24 mouse cellular contexts compared by ENCODE assay signal in the genomic region with DNA sequence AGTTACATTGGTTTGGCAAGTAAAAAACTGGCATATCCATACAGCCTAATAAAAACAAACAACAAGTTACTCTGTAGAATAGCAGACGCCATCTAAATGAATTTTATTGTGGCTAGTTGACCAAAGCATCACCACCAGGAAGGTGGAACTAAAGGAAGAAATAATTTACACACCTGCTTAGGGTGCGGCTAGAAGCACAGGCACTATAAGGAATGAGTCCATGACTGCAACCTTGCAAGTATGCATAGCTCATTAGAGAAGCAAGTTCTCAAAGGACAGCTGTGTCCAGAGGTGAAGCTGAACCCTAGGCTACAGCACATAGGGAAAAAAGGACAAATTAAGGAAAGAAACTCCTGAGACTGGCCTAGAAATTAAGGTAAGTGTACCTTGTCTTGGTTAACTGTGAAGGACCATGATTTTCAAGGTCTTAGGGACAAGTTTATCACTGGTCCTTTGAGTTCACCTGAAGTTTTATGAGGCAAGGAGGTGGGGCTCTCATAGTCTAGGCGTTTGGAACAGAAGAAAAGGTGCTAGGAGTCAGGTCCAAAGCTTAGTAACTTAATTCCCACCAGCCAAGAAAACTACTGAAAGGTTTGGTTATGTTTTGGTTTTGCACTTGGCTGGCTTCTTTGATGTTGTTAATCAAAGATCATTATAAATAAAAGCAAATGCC.
"Had no signal": no experiment of that assay in that cellular context is flagged by ENCODE, and none has a peak within 500 bp of the region (broad histone marks: within the 10 kb centered on the region; RNA-seq: fewer than 3 reads in every experiment).

No protein-coding gene starts in this region.

- H3K36me3 ChIP-seq: heart, embryonic 10.5 days; heart, embryonic 12.5 days; hindbrain, embryonic 10.5 days; hindbrain, embryonic 12.5 days; limb, embryonic 13.5 days; limb, embryonic 15.5 days; liver, embryonic 12.5 days had no signal

- H3K27me3 ChIP-seq: heart, embryonic 12.5 days; hindbrain, embryonic 12.5 days; limb, embryonic 13.5 days; limb, embryonic 15.5 days; liver, embryonic 12.5 days had no signal

- H3K4me2 ChIP-seq: heart, embryonic 12.5 days; hindbrain, embryonic 12.5 days; hindbrain, embryonic 14.5 days; limb, embryonic 13.5 days; limb, embryonic 15.5 days; liver, embryonic 12.5 days had no signal

- H3K27ac ChIP-seq: heart, embryonic 10.5 days; hindbrain, embryonic 10.5 days; hindbrain, embryonic 12.5 days; hindbrain, embryonic 14.5 days; kidney, postnatal 0 days; layer of hippocampus, adult 2 months; limb, embryonic 13.5 days; limb, embryonic 15.5 days; liver, embryonic 12.5 days; liver, embryonic 14.5 days had no signal

- H3K9me3 ChIP-seq: heart, embryonic 10.5 days; heart, embryonic 12.5 days; hindbrain, embryonic 10.5 days; hindbrain, embryonic 12.5 days; limb, embryonic 13.5 days; limb, embryonic 15.5 days; liver, embryonic 12.5 days had no signal

- H3K9ac ChIP-seq: heart, embryonic 12.5 days; hindbrain, embryonic 12.5 days; hindbrain, embryonic 14.5 days; limb, embryonic 13.5 days; limb, embryonic 15.5 days; liver, embryonic 12.5 days; liver, embryonic 14.5 days had no signal

- DNase-seq: gastrocnemius, postnatal 10 days; gastrocnemius, postnatal 25 days; heart, adult 18-20 months; heart, postnatal 10 days; heart, postnatal 4 days; kidney, adult 18-20 months; kidney, adult 8-10 months; kidney, postnatal 14 days; kidney, postnatal 36 days; layer of hippocampus, postnatal 36 days; left cerebral cortex, postnatal 4 days had no signal

- ATAC-seq: hindbrain, embryonic 16.5 days; inflammation-experienced regulatory T-cells, adult 6 months; liver, embryonic 12.5 days had no signal

- H3K4me3 ChIP-seq: heart, embryonic 10.5 days; heart, embryonic 12.5 days; hindbrain, embryonic 10.5 days; hindbrain, embryonic 12.5 days; layer of hippocampus, adult 2 months; limb, embryonic 13.5 days; limb, embryonic 15.5 days; liver, embryonic 12.5 days had no signal

- H3K4me1 ChIP-seq: hindbrain, embryonic 12.5 days; limb, embryonic 15.5 days had no signal
